ENCODE assay signal across 14 mouse cellular contexts in the genomic region with DNA sequence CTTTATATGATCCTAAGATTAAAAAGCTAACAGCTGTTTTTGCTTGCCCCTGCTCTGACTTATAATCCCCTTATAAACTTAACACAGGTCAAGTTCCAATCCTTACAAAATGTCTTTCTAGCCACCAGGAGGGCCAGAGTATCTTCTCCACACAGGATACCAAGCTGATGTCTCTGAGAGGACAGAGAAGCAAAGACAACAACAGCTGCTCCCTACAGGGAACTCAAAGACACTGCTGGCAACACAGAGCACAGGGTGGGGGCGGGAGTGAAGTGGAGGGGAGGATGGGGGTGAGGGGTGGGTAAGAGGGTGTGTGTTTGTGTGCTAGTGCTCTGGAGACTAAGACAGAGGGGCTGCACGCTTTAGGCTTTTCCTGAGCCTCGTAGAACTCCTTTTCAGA. TPM values are rescaled to one million over a fixed set of nuclear protein-coding genes. Genes with fewer than 3 reads are reported as not detected.
DNase-seq lines count a peak whose midpoint lies in the region; ATAC-seq and TF ChIP-seq lines count a peak whose summit lies in the region.
"Had no signal": no experiment of that assay in that cellular context is flagged by ENCODE, and none has a peak within 500 bp of the region (broad histone marks: within the 10 kb centered on the region; RNA-seq: fewer than 3 reads in every experiment).

No protein-coding gene starts in this region.

- peaks cover 5% of the 10 kb centered on the region for H3K4me1 ChIP-seq in kidney, postnatal 0 days (replicated peaks; ENCODE audit: insufficient read depth, low read length)
- H3K4me1 ChIP-seq in neural tube, embryonic 13.5 days (replicated peaks): peaks cover 51% of the 10 kb centered on the region
- H3K4me1 ChIP-seq in neural tube, embryonic 15.5 days: peaks cover 34% of the 10 kb centered on the region
- 0 out of 2 replicates have a peak, but pooled peaks cover 13% of the 10 kb centered on the region for H3K4me1 ChIP-seq in hindbrain, postnatal 0 days (ENCODE audit: insufficient read depth, low read length)

- no peak for TF ChIP-seq CTCF in kidney, postnatal 0 days (IDR thresholded peaks at IDR 0.05; ENCODE audit: low read depth)
- TF ChIP-seq CTCF in hindbrain, postnatal 0 days (IDR thresholded peaks at IDR 0.05; ENCODE audit: low read depth): no peak

- H3K9me3 ChIP-seq in kidney, postnatal 0 days (replicated peaks; ENCODE audit: low read length): no peaks in the 10 kb centered on the region
- H3K9me3 ChIP-seq in neural tube, embryonic 13.5 days: no peaks in the 10 kb centered on the region
- no peaks in the 10 kb centered on the region for H3K9me3 ChIP-seq in neural tube, embryonic 15.5 days (replicated peaks)
- H3K9me3 ChIP-seq in hindbrain, postnatal 0 days (ENCODE audit: low read length): no peaks in the 10 kb centered on the region
- H3K9me3 ChIP-seq: hindbrain, embryonic 15.5 days had no signal

- WGBS in kidney, postnatal 0 days: 70% methylated on average over 3 of the region's 3 CpGs
- WGBS in neural tube, embryonic 13.5 days: 53% methylated on average over 3 of the region's 3 CpGs
- 63% methylated on average over 3 of the region's 3 CpGs for WGBS in neural tube, embryonic 15.5 days
- 28% methylated on average over 3 of the region's 3 CpGs for WGBS in hindbrain, postnatal 0 days

- no peak overlapping the region for H3K4me3 ChIP-seq in kidney, postnatal 0 days (replicated peaks; ENCODE audit: low read depth, low read length)
- no peak overlapping the region for H3K4me3 ChIP-seq in neural tube, embryonic 13.5 days
- no peak overlapping the region for H3K4me3 ChIP-seq in neural tube, embryonic 15.5 days (replicated peaks)
- no peak overlapping the region for H3K4me3 ChIP-seq in hindbrain, postnatal 0 days (ENCODE audit: low read length)
- H3K4me3 ChIP-seq: hindbrain, embryonic 15.5 days had no signal

- H3K9ac ChIP-seq in kidney, postnatal 0 days (ENCODE audit: low read depth, low read length): no peak overlapping the region
- H3K9ac ChIP-seq in neural tube, embryonic 13.5 days: no peak overlapping the region
- no peak overlapping the region for H3K9ac ChIP-seq in neural tube, embryonic 15.5 days (replicated peaks)
- no peak overlapping the region for H3K9ac ChIP-seq in hindbrain, postnatal 0 days (replicated peaks; ENCODE audit: low read length)
- H3K9ac ChIP-seq: hindbrain, embryonic 15.5 days; lung, embryonic 14.5 days had no signal

- ATAC-seq in kidney, postnatal 0 days (replicated peaks; ENCODE audit: low FRiP score, low read depth): no peak
- ATAC-seq in neural tube, embryonic 13.5 days (ENCODE audit: low read depth): 0 out of 2 replicates have a peak, but pooled peaks have one; percentile 45
- no peak for ATAC-seq in neural tube, embryonic 15.5 days (ENCODE audit: low FRiP score)
- peak; percentile 46; the same call in 1 of the 2 replicates for ATAC-seq in hindbrain, postnatal 0 days

- H3K27me3 ChIP-seq in kidney, postnatal 0 days (ENCODE audit: insufficient read depth, low read length): no peaks in the 10 kb centered on the region
- no peaks in the 10 kb centered on the region for H3K27me3 ChIP-seq in neural tube, embryonic 13.5 days
- H3K27me3 ChIP-seq in neural tube, embryonic 15.5 days (replicated peaks): no peaks in the 10 kb centered on the region
- no peaks in the 10 kb centered on the region for H3K27me3 ChIP-seq in hindbrain, postnatal 0 days (ENCODE audit: insufficient read depth, low read length)
- H3K27me3 ChIP-seq: hindbrain, embryonic 15.5 days had no signal

- H3K27ac ChIP-seq in kidney, postnatal 0 days: no peak overlapping the region
- 0 out of 2 replicates have a peak overlapping the region, but pooled peaks have one; percentile 23 for H3K27ac ChIP-seq in neural tube, embryonic 13.5 days (replicated peaks)
- H3K27ac ChIP-seq in neural tube, embryonic 15.5 days (replicated peaks): no peak overlapping the region
- H3K27ac ChIP-seq in hindbrain, postnatal 0 days: no peak overlapping the region
- H3K27ac ChIP-seq: hindbrain, embryonic 15.5 days had no signal

- DNase-seq in kidney, postnatal 0 days (ENCODE audit: low spot score): peak; percentile 15
- DNase-seq in kidney, postnatal 10 days: no peak
- DNase-seq in hindbrain, postnatal 0 days (ENCODE audit: low spot score): peak; percentile 40
- DNase-seq in spleen, postnatal 10 days (ENCODE audit: low spot score in 2 of 2): no peak
- no peak for DNase-seq in B cell, adult 2 months
- DNase-seq: adrenal gland, postnatal 14 days; liver; lung, embryonic 14.5 days had no signal

- no peak overlapping the region for H3K4me2 ChIP-seq in kidney, postnatal 0 days (ENCODE audit: low read length)
- no peak overlapping the region for H3K4me2 ChIP-seq in neural tube, embryonic 13.5 days
- no peak overlapping the region for H3K4me2 ChIP-seq in neural tube, embryonic 15.5 days
- no peak overlapping the region for H3K4me2 ChIP-seq in hindbrain, postnatal 0 days (ENCODE audit: low read depth, low read length)
- H3K4me2 ChIP-seq: hindbrain, embryonic 15.5 days; lung, embryonic 14.5 days had no signal

- H3K36me3 ChIP-seq in kidney, postnatal 0 days (ENCODE audit: insufficient read depth, low read length): 0 out of 2 replicates have a peak, but pooled peaks cover 2% of the 10 kb centered on the region
- H3K36me3 ChIP-seq in neural tube, embryonic 13.5 days: peaks cover 17% of the 10 kb centered on the region
- peaks cover 19% of the 10 kb centered on the region for H3K36me3 ChIP-seq in neural tube, embryonic 15.5 days
- peaks cover 13% of the 10 kb centered on the region; the same call in 1 of the 2 replicates for H3K36me3 ChIP-seq in hindbrain, postnatal 0 days (ENCODE audit: insufficient read depth, low read length)

RNA-seq across cellular contexts. Expression of a gene that starts 14.6 kb away (rescaled TPM):
- polyA plus RNA-seq in kidney, postnatal 0 days (2015; fragmentation: Nextera tagmentation; extraction: Ambion mirVana): 5.5 TPM in 2 replicates
- 7.8 and 9.2 TPM in 2 replicates for polyA plus RNA-seq in neural tube, embryonic 13.5 days (2015; fragmentation: Nextera tagmentation; extraction: Ambion mirVana)
- 10.2 and 12.2 TPM in 2 replicates for polyA plus RNA-seq in neural tube, embryonic 15.5 days (2015; fragmentation: Nextera tagmentation; extraction: Ambion mirVana)
- total RNA-seq in hindbrain, postnatal 0 days (2014; rRNA removed): 22.5 and 29.4 TPM in 2 replicates
- polyA plus RNA-seq in hindbrain, postnatal 0 days (2015; fragmentation: Nextera tagmentation; extraction: Ambion mirVana): 11.9 and 13.4 TPM in 2 replicates

RNA-seq across cellular contexts. Expression of a gene that starts 40.6 kb away (rescaled TPM):
- polyA plus RNA-seq in kidney, postnatal 0 days (2015; fragmentation: Nextera tagmentation; extraction: Ambion mirVana): not detected in 2 replicates
- polyA plus RNA-seq in neural tube, embryonic 13.5 days (2015; fragmentation: Nextera tagmentation; extraction: Ambion mirVana): 0.14 and 0.17 TPM in 2 replicates
- 0.18 TPM in 1 of 2 replicates, not detected in the other for polyA plus RNA-seq in neural tube, embryonic 15.5 days (2015; fragmentation: Nextera tagmentation; extraction: Ambion mirVana)
- 0.18 TPM in 1 of 2 replicates, not detected in the other for total RNA-seq in hindbrain, postnatal 0 days (2014; rRNA removed)
- polyA plus RNA-seq in hindbrain, postnatal 0 days (2015; fragmentation: Nextera tagmentation; extraction: Ambion mirVana): 0.42 and 0.44 TPM in 2 replicates
- total RNA-seq: adrenal gland, postnatal 14 days had no signal
- polyA plus RNA-seq: embryonic facial prominence, embryonic 11.5 days; lung, embryonic 14.5 days; stomach, embryonic 14.5 days; thymus, postnatal 0 days had no signal

Comparison
In these comparisons a context has a peak if more than half of its experiments do, and no peak if none do; other contexts are left out.
1. ATAC-seq: peak in neural tube, embryonic 13.5 days (single experiment) and hindbrain, postnatal 0 days (single experiment); none in kidney, postnatal 0 days (single experiment) and neural tube, embryonic 15.5 days (single experiment).
2. DNase-seq: peak in kidney, postnatal 0 days (single experiment) and hindbrain, postnatal 0 days (single experiment); none in kidney, postnatal 10 days (single experiment), spleen, postnatal 10 days (0 of 2) and B cell, adult 2 months (0 of 2).